Mouse (Mus musculus): Measurements from ENCODE around the gene Dhx9. TPM values are rescaled to one million over a fixed set of nuclear protein-coding genes. Genes with fewer than 3 reads are reported as not detected.

The Dhx9 gene
- polyA plus RNA-seq, 1 experiment = 20.9 TPM

- TF ChIP-seq CTCF (conservative IDR thresholded peaks at IDR 0.05; ENCODE audit: insufficient read depth, insufficient read length, low read depth, low read length) (no peak), POLR2A (IDR thresholded peaks at IDR 0.05; ENCODE audit: low read depth, low read length) (no peak)
- no peaks in the 10 kb centered on the region for H3K4me1 ChIP-seq (ENCODE audit: control insufficient read depth, insufficient read depth, low read length)
- 83% methylated on average over 5 of the region's 5 CpGs for WGBS
- DNase-seq = no peak
- no peak overlapping the region for H3K4me3 ChIP-seq (ENCODE audit: insufficient read depth, low read depth, low read length)
- H3K27me3 ChIP-seq (replicated peaks; ENCODE audit: control insufficient read depth, insufficient read depth, low read length) = no peaks in the 10 kb centered on the region
- H3K27ac ChIP-seq (ENCODE audit: insufficient read depth, low read depth, low read length) = no peak overlapping the region
- H3K36me3 ChIP-seq (ENCODE audit: control insufficient read depth, insufficient read depth, low read length) = peaks cover 15% of the 10 kb centered on the region
Measured at GRCm38 (mm10) chr1:153456137-153456536, 31.3 kb downstream of the Dhx9 start.

GRCm38 (mm10) chr1:153453146-153453642 lies 34.3 kb downstream of the Dhx9 start:
- Histone ChIP-seq H3K4me1 (ENCODE audit: control insufficient read depth, insufficient read depth, low read length) (no peaks in the 10 kb centered on the region), H3K4me3 (ENCODE audit: insufficient read depth, low read depth, low read length) (no peak overlapping the region), H3K27ac (ENCODE audit: insufficient read depth, low read depth, low read length) (no peak overlapping the region), H3K36me3 (ENCODE audit: control insufficient read depth, insufficient read depth, low read length) (peaks cover 6% of the 10 kb centered on the region), H3K27me3 (replicated peaks; ENCODE audit: control insufficient read depth, insufficient read depth, low read length) (no peaks in the 10 kb centered on the region)
- no peak for DNase-seq
- 95% methylated on average over 3 of the region's 3 CpGs for WGBS
- TF ChIP-seq CTCF (conservative IDR thresholded peaks at IDR 0.05; ENCODE audit: insufficient read depth, insufficient read length, low read depth, low read length) (no peak), POLR2A (IDR thresholded peaks at IDR 0.05; ENCODE audit: low read depth, low read length) (no peak)

- 74% methylated on average over 10 of the region's 10 CpGs for WGBS
- Histone ChIP-seq H3K27me3 (replicated peaks; ENCODE audit: control insufficient read depth, insufficient read depth, low read length) (no peaks in the 10 kb centered on the region), H3K27ac (ENCODE audit: insufficient read depth, low read depth, low read length) (no peak overlapping the region), H3K36me3 (ENCODE audit: control insufficient read depth, insufficient read depth, low read length) (peaks cover 2% of the 10 kb centered on the region), H3K4me3 (ENCODE audit: insufficient read depth, low read depth, low read length) (no peak overlapping the region), H3K4me1 (ENCODE audit: control insufficient read depth, insufficient read depth, low read length) (no peaks in the 10 kb centered on the region)
- DNase-seq = peak; percentile 7
- TF ChIP-seq CTCF (conservative IDR thresholded peaks at IDR 0.05; ENCODE audit: insufficient read depth, insufficient read length, low read depth, low read length) (peak; percentile 63), POLR2A (IDR thresholded peaks at IDR 0.05; ENCODE audit: low read depth, low read length) (no peak)
Measured at GRCm38 (mm10) chr1:153451237-153452154, 36.0 kb downstream of the Dhx9 start.

- no peaks in the 10 kb centered on the region for H3K36me3 ChIP-seq (ENCODE audit: control insufficient read depth, insufficient read depth, low read length)
- TF ChIP-seq CTCF (conservative IDR thresholded peaks at IDR 0.05; ENCODE audit: insufficient read depth, insufficient read length, low read depth, low read length) (no peak), POLR2A (IDR thresholded peaks at IDR 0.05; ENCODE audit: low read depth, low read length) (no peak)
- no peak overlapping the region for H3K4me3 ChIP-seq (ENCODE audit: insufficient read depth, low read depth, low read length)
- H3K27ac ChIP-seq (ENCODE audit: insufficient read depth, low read depth, low read length) = no peak overlapping the region
- DNase-seq = no peak
- no peaks in the 10 kb centered on the region for H3K27me3 ChIP-seq (replicated peaks; ENCODE audit: control insufficient read depth, insufficient read depth, low read length)
- WGBS = 97% methylated on average over 20 of the region's 20 CpGs
- no peaks in the 10 kb centered on the region for H3K4me1 ChIP-seq (ENCODE audit: control insufficient read depth, insufficient read depth, low read length)
Measured at GRCm38 (mm10) chr1:153446120-153446831, 41.2 kb downstream of the Dhx9 start.

GRCm38 (mm10) chr1:153443632-153444031 lies 43.8 kb downstream of the Dhx9 start:
- WGBS = 84% methylated on average over 4 of the region's 4 CpGs
- Histone ChIP-seq H3K27ac (ENCODE audit: insufficient read depth, low read depth, low read length) (no peak overlapping the region), H3K27me3 (replicated peaks; ENCODE audit: control insufficient read depth, insufficient read depth, low read length) (no peaks in the 10 kb centered on the region), H3K36me3 (ENCODE audit: control insufficient read depth, insufficient read depth, low read length) (no peaks in the 10 kb centered on the region), H3K4me1 (ENCODE audit: control insufficient read depth, insufficient read depth, low read length) (no peaks in the 10 kb centered on the region), H3K4me3 (ENCODE audit: insufficient read depth, low read depth, low read length) (no peak overlapping the region)
- DNase-seq = no peak
- TF ChIP-seq POLR2A (IDR thresholded peaks at IDR 0.05; ENCODE audit: low read depth, low read length) = no peak
- no peak for TF ChIP-seq CTCF (conservative IDR thresholded peaks at IDR 0.05; ENCODE audit: insufficient read depth, insufficient read length, low read depth, low read length)

GRCm38 (mm10) chr1:153443019-153443418 lies 44.4 kb downstream of the Dhx9 start:
- WGBS = 93% methylated on average over 1 of the region's 1 CpGs

GRCm38 (mm10) chr1:153441656-153442055 lies 45.8 kb downstream of the Dhx9 start:
- Histone ChIP-seq H3K4me1 (ENCODE audit: control insufficient read depth, insufficient read depth, low read length) (no peaks in the 10 kb centered on the region), H3K27me3 (replicated peaks; ENCODE audit: control insufficient read depth, insufficient read depth, low read length) (no peaks in the 10 kb centered on the region), H3K36me3 (ENCODE audit: control insufficient read depth, insufficient read depth, low read length) (no peaks in the 10 kb centered on the region), H3K27ac (ENCODE audit: insufficient read depth, low read depth, low read length) (no peak overlapping the region), H3K4me3 (ENCODE audit: insufficient read depth, low read depth, low read length) (no peak overlapping the region)
- DNase-seq = no peak
- WGBS = 96% methylated on average over 3 of the region's 3 CpGs
- TF ChIP-seq POLR2A (IDR thresholded peaks at IDR 0.05; ENCODE audit: low read depth, low read length) (no peak), CTCF (conservative IDR thresholded peaks at IDR 0.05; ENCODE audit: insufficient read depth, insufficient read length, low read depth, low read length) (no peak)

More at GRCm38 (mm10) chr1:153443019-153443418, 44.4 kb downstream of the Dhx9 start:
- TF ChIP-seq CTCF (conservative IDR thresholded peaks at IDR 0.05; ENCODE audit: insufficient read depth, insufficient read length, low read depth, low read length) (no peak), POLR2A (IDR thresholded peaks at IDR 0.05; ENCODE audit: low read depth, low read length) (no peak)
- no peaks in the 10 kb centered on the region for H3K36me3 ChIP-seq (ENCODE audit: control insufficient read depth, insufficient read depth, low read length)
- no peak for DNase-seq
- no peak overlapping the region for H3K4me3 ChIP-seq (ENCODE audit: insufficient read depth, low read depth, low read length)
- no peaks in the 10 kb centered on the region for H3K27me3 ChIP-seq (replicated peaks; ENCODE audit: control insufficient read depth, insufficient read depth, low read length)
- H3K4me1 ChIP-seq (ENCODE audit: control insufficient read depth, insufficient read depth, low read length) = no peaks in the 10 kb centered on the region
- no peak overlapping the region for H3K27ac ChIP-seq (ENCODE audit: insufficient read depth, low read depth, low read length)

Data from kidney, adult 2 months (tissue).